Mouse (Mus musculus): ENCODE measurements around the gene Amdhd1. TPM values are rescaled to one million over a fixed set of nuclear protein-coding genes. Genes with fewer than 3 reads are reported as not detected.

Amdhd1 gene
- total and polyA plus RNA-seq, 3 experiments, result 0.06 TPM; not detected in 2

DNA sequence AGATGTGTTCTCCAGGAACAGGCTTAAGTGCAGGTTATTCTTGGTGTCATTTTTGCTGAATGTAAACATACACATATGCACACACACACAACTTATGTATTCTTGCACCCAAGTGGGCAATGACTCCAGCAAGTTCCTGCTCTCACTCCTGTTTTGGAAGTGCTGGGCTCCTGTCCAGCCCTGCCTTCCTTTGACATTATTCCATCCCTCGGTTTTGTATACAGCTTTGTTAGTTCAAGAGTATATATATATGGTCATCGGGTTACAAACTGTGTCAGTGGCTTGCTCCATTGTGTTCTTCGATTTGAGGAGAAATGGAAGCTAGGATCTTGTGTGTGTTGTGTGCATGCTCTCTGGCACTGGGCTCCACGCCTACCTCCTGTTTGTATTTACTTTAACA lies 21.6 kb downstream of the Amdhd1 start:
- TF ChIP-seq EP300 (IDR thresholded peaks at IDR 0.05; ENCODE audit: insufficient read depth, low read depth, low read length), result no peak
- TF ChIP-seq CTCF (IDR thresholded peaks at IDR 0.05), result no peak
- TF ChIP-seq POLR2A (IDR thresholded peaks at IDR 0.05; ENCODE audit: insufficient read depth, low read depth, low read length), result no peak
- H3K27me3 ChIP-seq (ENCODE audit: control insufficient read depth, insufficient read depth, low read length), result no peaks in the 10 kb centered on the region
- no peak overlapping the region for H3K27ac ChIP-seq
- H3K4me1 ChIP-seq (ENCODE audit: control insufficient read depth, insufficient read depth, low read length), result no peaks in the 10 kb centered on the region
- WGBS, result 83% methylated on average over 4 of the region's 4 CpGs
- H3K36me3 ChIP-seq (ENCODE audit: control insufficient read depth, insufficient read depth, low read length), result no peaks in the 10 kb centered on the region
- no peak for DNase-seq
- intact Hi-C loops (cut with DNase I), result no loop called here
- no peak overlapping the region for H3K9ac ChIP-seq (ENCODE audit: low read depth, low read length)
- no peak overlapping the region for H3K4me3 ChIP-seq
- no peaks in the 10 kb centered on the region for H3K79me2 ChIP-seq (replicated peaks; ENCODE audit: control insufficient read depth, insufficient read depth, low read length)

DNA sequence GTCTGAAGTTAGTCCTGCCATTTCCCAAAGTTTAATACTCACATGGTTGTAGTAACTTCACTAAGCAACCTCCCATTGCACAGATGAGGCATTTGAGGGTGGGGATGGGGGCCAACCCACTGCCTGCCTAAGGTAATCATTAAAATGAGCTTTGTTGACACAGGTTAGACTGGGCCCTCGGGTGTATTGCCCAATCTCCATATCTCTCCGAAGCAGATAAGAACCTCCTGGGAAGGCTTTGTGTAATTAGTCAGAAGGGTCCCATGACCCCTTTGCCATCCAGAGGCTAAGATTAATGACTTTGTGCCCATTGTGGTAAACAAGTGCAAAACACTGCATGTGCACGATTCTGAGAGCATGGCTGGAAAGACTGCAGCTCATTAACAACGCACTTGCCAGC lies 22.1 kb downstream of the Amdhd1 start:
- no peak overlapping the region for H3K4me3 ChIP-seq
- no peaks in the 10 kb centered on the region for H3K4me1 ChIP-seq (ENCODE audit: control insufficient read depth, insufficient read depth, low read length)
- DNase-seq, result no peak
- no peaks in the 10 kb centered on the region for H3K36me3 ChIP-seq (ENCODE audit: control insufficient read depth, insufficient read depth, low read length)
- no peaks in the 10 kb centered on the region for H3K79me2 ChIP-seq (replicated peaks; ENCODE audit: control insufficient read depth, insufficient read depth, low read length)
- H3K27ac ChIP-seq, result no peak overlapping the region
- WGBS, result 62% methylated on average over 4 of the region's 4 CpGs
- H3K9ac ChIP-seq (ENCODE audit: low read depth, low read length), result no peak overlapping the region
- no peak for TF ChIP-seq POLR2A (IDR thresholded peaks at IDR 0.05; ENCODE audit: insufficient read depth, low read depth, low read length)
- no peak for TF ChIP-seq CTCF (IDR thresholded peaks at IDR 0.05)
- no peak for TF ChIP-seq EP300 (IDR thresholded peaks at IDR 0.05; ENCODE audit: insufficient read depth, low read depth, low read length)
- H3K27me3 ChIP-seq (ENCODE audit: control insufficient read depth, insufficient read depth, low read length), result no peaks in the 10 kb centered on the region
- intact Hi-C loops (cut with DNase I), result no loop called here

DNA sequence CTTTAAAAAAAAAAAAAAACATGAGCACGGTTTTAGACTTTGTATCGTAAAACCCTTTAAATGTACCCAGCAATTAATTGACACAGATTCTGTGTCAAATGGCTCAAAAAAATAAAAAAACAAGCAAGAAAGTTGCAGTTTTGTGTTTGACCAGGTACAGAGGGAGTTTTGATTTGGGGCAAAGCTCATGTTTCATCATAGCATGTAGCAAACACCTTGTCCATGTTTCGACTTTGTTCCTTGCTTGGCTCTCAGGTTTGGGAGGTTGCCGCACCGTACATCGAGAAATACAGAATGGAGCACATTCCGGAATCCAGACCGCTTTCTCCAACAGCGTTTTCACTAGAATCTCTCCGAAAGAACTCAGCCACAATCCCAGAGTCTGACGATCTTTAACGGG lies 23.9 kb downstream of the Amdhd1 start:
- no peaks in the 10 kb centered on the region for H3K27me3 ChIP-seq (ENCODE audit: control insufficient read depth, insufficient read depth, low read length)
- DNase-seq, result no peak
- H3K4me1 ChIP-seq (ENCODE audit: control insufficient read depth, insufficient read depth, low read length), result no peaks in the 10 kb centered on the region
- intact Hi-C loops (cut with DNase I), result no loop called here
- TF ChIP-seq POLR2A (IDR thresholded peaks at IDR 0.05; ENCODE audit: insufficient read depth, low read depth, low read length), result no peak
- no peak for TF ChIP-seq CTCF (IDR thresholded peaks at IDR 0.05)
- no peak for TF ChIP-seq EP300 (IDR thresholded peaks at IDR 0.05; ENCODE audit: insufficient read depth, low read depth, low read length)
- WGBS, result 84% methylated on average over 12 of the region's 12 CpGs
- H3K4me3 ChIP-seq, result no peak overlapping the region
- no peaks in the 10 kb centered on the region for H3K36me3 ChIP-seq (ENCODE audit: control insufficient read depth, insufficient read depth, low read length)
- no peak overlapping the region for H3K27ac ChIP-seq
- H3K79me2 ChIP-seq (replicated peaks; ENCODE audit: control insufficient read depth, insufficient read depth, low read length), result no peaks in the 10 kb centered on the region
- no peak overlapping the region for H3K9ac ChIP-seq (ENCODE audit: low read depth, low read length)

DNA sequence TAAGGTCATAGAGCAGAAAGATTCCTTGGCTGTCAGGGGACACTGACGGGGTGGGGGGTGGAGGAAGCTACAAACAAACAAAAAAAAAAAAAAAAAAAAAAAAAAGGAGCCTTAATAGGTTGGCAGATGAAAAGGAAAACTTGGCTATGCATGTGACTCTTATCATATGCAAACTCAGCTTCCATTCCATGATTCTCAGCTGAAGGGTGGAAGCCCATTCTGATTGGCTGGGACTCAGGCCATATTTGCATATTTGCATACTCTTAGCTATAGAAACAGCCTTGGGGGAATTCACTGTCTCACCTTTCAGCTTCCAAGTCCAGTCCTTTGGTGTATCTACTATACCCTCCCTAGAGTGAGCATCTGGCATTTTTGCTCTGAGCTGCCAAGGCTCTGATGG lies 24.4 kb downstream of the Amdhd1 start:
- no peaks in the 10 kb centered on the region for H3K79me2 ChIP-seq (replicated peaks; ENCODE audit: control insufficient read depth, insufficient read depth, low read length)
- no peak overlapping the region for H3K9ac ChIP-seq (ENCODE audit: low read depth, low read length)
- no peaks in the 10 kb centered on the region for H3K27me3 ChIP-seq (ENCODE audit: control insufficient read depth, insufficient read depth, low read length)
- H3K27ac ChIP-seq, result no peak overlapping the region
- H3K4me1 ChIP-seq (ENCODE audit: control insufficient read depth, insufficient read depth, low read length), result no peaks in the 10 kb centered on the region
- WGBS, result 5% methylated on average over 1 of the region's 1 CpGs
- DNase-seq, result no peak
- H3K4me3 ChIP-seq, result no peak overlapping the region
- H3K36me3 ChIP-seq (ENCODE audit: control insufficient read depth, insufficient read depth, low read length), result no peaks in the 10 kb centered on the region
- intact Hi-C loops (cut with DNase I), result no loop called here
- TF ChIP-seq CTCF (IDR thresholded peaks at IDR 0.05) (no peak), EP300 (IDR thresholded peaks at IDR 0.05; ENCODE audit: insufficient read depth, low read depth, low read length) (no peak), POLR2A (IDR thresholded peaks at IDR 0.05; ENCODE audit: insufficient read depth, low read depth, low read length) (no peak)

DNA sequence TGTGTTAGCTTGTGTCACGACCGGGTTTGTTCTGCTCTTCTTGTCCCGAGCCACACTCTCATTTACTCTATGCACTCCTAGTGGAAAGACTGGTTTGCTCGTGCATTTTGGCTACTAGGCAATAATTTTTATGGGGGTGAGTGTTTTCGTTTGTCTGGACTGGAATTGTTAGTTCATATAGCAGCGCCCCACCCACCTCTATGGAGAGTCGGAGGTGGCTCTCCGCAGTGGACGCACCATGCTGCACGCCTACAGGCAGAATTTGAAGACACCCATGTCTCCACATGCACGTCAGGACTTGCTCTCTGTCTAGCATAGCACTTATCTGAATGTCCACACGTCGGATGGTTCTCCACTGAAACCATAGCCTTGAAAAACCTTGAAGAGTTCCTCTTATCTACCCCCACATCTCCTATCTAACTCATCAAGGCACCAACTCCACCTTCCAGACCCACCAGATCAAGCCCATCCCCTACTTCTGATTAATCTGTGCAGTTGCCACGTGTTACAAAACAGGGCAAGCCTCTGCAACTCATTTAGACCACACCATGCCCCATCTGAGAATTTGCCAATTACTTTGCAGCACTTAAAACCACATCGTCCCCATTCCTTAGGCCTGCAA lies 30.2 kb downstream of the Amdhd1 start:
- H3K4me1 ChIP-seq (ENCODE audit: control insufficient read depth, insufficient read depth, low read length), result no peaks in the 10 kb centered on the region
- H3K9ac ChIP-seq (ENCODE audit: low read depth, low read length), result no peak overlapping the region
- intact Hi-C loops (cut with DNase I), result no loop called here
- no peaks in the 10 kb centered on the region for H3K36me3 ChIP-seq (ENCODE audit: control insufficient read depth, insufficient read depth, low read length)
- no peak for DNase-seq
- WGBS, result 84% methylated on average over 15 of the region's 15 CpGs
- no peak for TF ChIP-seq POLR2A (IDR thresholded peaks at IDR 0.05; ENCODE audit: insufficient read depth, low read depth, low read length)
- no peak for TF ChIP-seq CTCF (IDR thresholded peaks at IDR 0.05)
- no peak for TF ChIP-seq EP300 (IDR thresholded peaks at IDR 0.05; ENCODE audit: insufficient read depth, low read depth, low read length)
- H3K79me2 ChIP-seq (replicated peaks; ENCODE audit: control insufficient read depth, insufficient read depth, low read length), result no peaks in the 10 kb centered on the region
- H3K27me3 ChIP-seq (ENCODE audit: control insufficient read depth, insufficient read depth, low read length), result no peaks in the 10 kb centered on the region
- H3K4me3 ChIP-seq, result no peak overlapping the region
- no peak overlapping the region for H3K27ac ChIP-seq

DNA sequence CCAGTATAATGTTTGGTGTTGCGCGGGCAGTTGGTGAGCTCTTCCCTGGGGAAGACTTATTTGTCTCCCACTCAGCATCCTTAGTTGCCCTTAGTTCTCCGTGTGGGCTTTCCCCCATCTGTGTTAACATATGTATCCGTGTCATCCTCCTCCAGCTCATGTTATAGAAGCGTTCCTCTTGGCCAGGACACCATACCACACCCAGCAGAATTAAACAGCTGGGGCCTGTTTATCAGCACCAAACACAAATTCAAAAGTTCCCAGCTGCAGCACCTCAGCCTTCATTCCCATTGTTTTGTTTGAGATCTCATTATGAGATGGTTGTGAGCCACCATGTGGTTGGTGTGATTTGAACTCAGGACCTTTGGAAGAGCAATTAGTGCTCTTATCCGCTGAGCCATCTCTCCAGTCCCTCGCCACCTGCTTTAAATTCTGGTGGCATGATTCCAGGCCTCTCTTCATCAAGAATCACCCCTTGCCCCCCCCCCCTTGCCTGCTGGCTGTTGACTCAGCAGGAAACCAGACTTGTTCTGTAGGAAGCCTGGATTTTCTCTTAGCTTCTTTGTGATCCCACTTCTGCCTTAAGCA lies 31.4 kb downstream of the Amdhd1 start:
- Histone ChIP-seq H3K36me3 (ENCODE audit: control insufficient read depth, insufficient read depth, low read length) (no peaks in the 10 kb centered on the region), H3K27me3 (ENCODE audit: control insufficient read depth, insufficient read depth, low read length) (no peaks in the 10 kb centered on the region), H3K4me3 (no peak overlapping the region), H3K27ac (no peak overlapping the region), H3K4me1 (ENCODE audit: control insufficient read depth, insufficient read depth, low read length) (no peaks in the 10 kb centered on the region), H3K79me2 (replicated peaks; ENCODE audit: control insufficient read depth, insufficient read depth, low read length) (no peaks in the 10 kb centered on the region), H3K9ac (ENCODE audit: low read depth, low read length) (no peak overlapping the region)
- WGBS, result 67% methylated on average over 7 of the region's 7 CpGs
- DNase-seq, result no peak
- intact Hi-C loops (cut with DNase I), result no loop called here
- TF ChIP-seq POLR2A (IDR thresholded peaks at IDR 0.05; ENCODE audit: insufficient read depth, low read depth, low read length) (no peak), CTCF (IDR thresholded peaks at IDR 0.05) (no peak), EP300 (IDR thresholded peaks at IDR 0.05; ENCODE audit: insufficient read depth, low read depth, low read length) (no peak)

Data from heart, adult 2 months (tissue).